Mouse (Mus musculus) CH12.LX (cell line): ENCODE data around the gene Scyl1. TPM values are rescaled to one million over a fixed set of nuclear protein-coding genes. Genes with fewer than 3 reads are reported as not detected.

ENCODE experiments used
- DNase-seq: peaks from one replicate; pipeline ENCODE4 v3.0.0-alpha.2; 2013; ENCODE audit errors: extremely low read depth
- H3K27ac ChIP-seq: 2 replicates; pipeline ENCODE4 v1.5.1; 2012; ENCODE audit warnings: low read depth, mild to moderate bottlenecking, control low read depth, moderate library complexity; ENCODE audit not compliant: insufficient read depth
- H3K27me3 ChIP-seq: replicated peaks from 2 replicates; pipeline ENCODE3; 2012; ENCODE audit warnings: inconsistent platforms
- H3K36me3 ChIP-seq, 2 experiments: replicated peaks in 1 of 2; 2 replicates each; pipeline versions ENCODE3 to v1.6.1; 2012; ENCODE audit warnings: inconsistent platforms in 1 of 2, low read length in 1 of 2, mild to moderate bottlenecking in 1 of 2, mixed read lengths in 1 of 2, moderate library complexity in 1 of 2; ENCODE audit not compliant: control insufficient read depth in 1 of 2, insufficient read depth in 1 of 2
- H3K4me1 ChIP-seq, 2 experiments: 2 replicates each; pipeline ENCODE4 v1.6.1; 2012; ENCODE audit warnings: inconsistent platforms in 1 of 2, moderate library complexity in 1 of 2; ENCODE audit not compliant: insufficient read depth in 2 of 2, control insufficient read depth in 1 of 2
- H3K4me2 ChIP-seq: 2 replicates; pipeline ENCODE4 v1.6.1; 2012; ENCODE audit warnings: low read depth, mild to moderate bottlenecking, control low read depth; ENCODE audit not compliant: poor library complexity, insufficient read depth, severe bottlenecking
- H3K4me3 ChIP-seq, 3 experiments: fragments of 150-350 bp in 1 of 3; sonication (generic) in 1 of 3; replicated peaks in 1 of 3; 2 replicates each; pipeline versions ENCODE3 to v1.5.1; 2011 to 2012; ENCODE audit warnings: low read depth in 2 of 3, low read length in 2 of 3, mild to moderate bottlenecking in 2 of 3, moderate library complexity in 2 of 3, control low read depth in 1 of 3, improper control_type of control experiment in 1 of 3, inconsistent platforms in 1 of 3, mixed read lengths in 1 of 3; ENCODE audit not compliant: poor library complexity in 1 of 3
- H3K79me2 ChIP-seq: replicated peaks from 2 replicates; pipeline ENCODE4 v1.6.1; 2012; ENCODE audit warnings: mild to moderate bottlenecking, moderate library complexity; ENCODE audit not compliant: control insufficient read depth, poor library complexity, insufficient read depth, severe bottlenecking; ENCODE audit errors: extremely low read depth
- H3K9ac ChIP-seq: 2 replicates; pipeline ENCODE4 v1.6.1; 2012; ENCODE audit warnings: low read depth, mild to moderate bottlenecking, control low read depth, moderate library complexity; ENCODE audit not compliant: insufficient read depth
- H3K9me3 ChIP-seq: replicated peaks from 2 replicates; pipeline ENCODE3; 2012; ENCODE audit warnings: low read length, inconsistent platforms, mixed read lengths
- BHLHE40 ChIP-seq: IDR thresholded peaks from 2 replicates; pipeline ENCODE4 v1.6.1; 2011; ENCODE audit warnings: mild to moderate bottlenecking, low read depth, low read length, improper control_type of control experiment
- CTCF ChIP-seq, 2 experiments: IDR thresholded peaks in 1 of 2; conservative IDR thresholded peaks in 1 of 2; 2 replicates each; pipeline ENCODE4 v1.5.1; 2011 to 2012; ENCODE audit warnings: low read depth in 2 of 2, low read length in 2 of 2, improper control_type of control experiment in 1 of 2, inconsistent platforms in 1 of 2, mild to moderate bottlenecking in 1 of 2, moderate library complexity in 1 of 2
- E2F4 ChIP-seq: IDR thresholded peaks from 2 replicates; pipeline ENCODE4 v1.6.1; 2011; ENCODE audit warnings: low read depth, low read length, improper control_type of control experiment; ENCODE audit not compliant: insufficient replicate concordance
- ELF1 ChIP-seq: IDR thresholded peaks from 2 replicates; pipeline ENCODE4 v1.6.1; 2014; ENCODE audit warnings: low read depth, mild to moderate bottlenecking, inconsistent platforms, low read length, improper control_type of control experiment
- EP300 ChIP-seq: IDR thresholded peaks from 2 replicates; pipeline ENCODE4 v1.6.1; 2011; ENCODE audit warnings: low read length, improper control_type of control experiment
- ETS1 ChIP-seq: conservative IDR thresholded peaks from 2 replicates; pipeline ENCODE4 v1.6.1; 2012; ENCODE audit warnings: low read depth, mild to moderate bottlenecking, inconsistent platforms, low read length, improper control_type of control experiment, moderate library complexity
- GABPA ChIP-seq: IDR thresholded peaks from 2 replicates; pipeline ENCODE4 v1.6.1; 2012; ENCODE audit warnings: low read depth, low read length, improper control_type of control experiment, inconsistent platforms; ENCODE audit not compliant: insufficient replicate concordance
- IRF4 ChIP-seq: IDR thresholded peaks from 2 replicates; pipeline ENCODE4 v1.6.1; 2014; ENCODE audit warnings: low read depth, mild to moderate bottlenecking, inconsistent platforms, low read length, improper control_type of control experiment
- JUN ChIP-seq: IDR thresholded peaks from 2 replicates; pipeline ENCODE4 v1.6.1; 2011; ENCODE audit warnings: low read depth, mild to moderate bottlenecking, low read length, improper control_type of control experiment, moderate library complexity; ENCODE audit not compliant: insufficient read depth
- JUND ChIP-seq: conservative IDR thresholded peaks from 2 replicates; pipeline ENCODE4 v1.6.1; 2011; ENCODE audit warnings: low read depth, low read length, improper control_type of control experiment
- KAT2A ChIP-seq: IDR thresholded peaks from 2 replicates; pipeline ENCODE4 v1.6.1; 2012; ENCODE audit warnings: low read length, improper control_type of control experiment, inconsistent platforms; ENCODE audit not compliant: insufficient replicate concordance
- MAX ChIP-seq: IDR thresholded peaks from 2 replicates; pipeline ENCODE4 v1.6.1; 2011; ENCODE audit warnings: low read length, improper control_type of control experiment
- MAZ ChIP-seq: IDR thresholded peaks from 2 replicates; pipeline ENCODE4 v1.6.1; 2012; ENCODE audit warnings: low read depth, mild to moderate bottlenecking, inconsistent platforms, low read length, improper control_type of control experiment, moderate library complexity
- MEF2A ChIP-seq: IDR thresholded peaks from 2 replicates; pipeline ENCODE4 v1.6.1; 2014; ENCODE audit warnings: low read depth, mild to moderate bottlenecking, inconsistent platforms, low read length, improper control_type of control experiment, borderline replicate concordance
- MXI1 ChIP-seq: IDR thresholded peaks from 2 replicates; pipeline ENCODE4 v1.6.1; 2011; ENCODE audit warnings: mild to moderate bottlenecking, low read depth, low read length, improper control_type of control experiment
- MYC ChIP-seq: IDR thresholded peaks from 2 replicates; pipeline ENCODE4 v1.6.1; 2011; ENCODE audit warnings: low read depth, mild to moderate bottlenecking, improper control_type of control experiment, low read length
- PAX5 ChIP-seq: IDR thresholded peaks from 2 replicates; pipeline ENCODE4 v1.6.1; 2012; ENCODE audit warnings: low read length, inconsistent platforms, mixed read lengths
- POLR2A ChIP-seq: IDR thresholded peaks from 2 replicates; pipeline ENCODE4 v1.6.1; 2011; ENCODE audit warnings: low read depth, mild to moderate bottlenecking, improper control_type of control experiment, low read length
- POLR2AphosphoS2 ChIP-seq: IDR thresholded peaks from 2 replicates; pipeline ENCODE4 v1.6.1; 2011; ENCODE audit warnings: low read depth, low read length, improper control_type of control experiment
- RAD21 ChIP-seq: IDR thresholded peaks from 2 replicates; pipeline ENCODE4 v1.6.1; 2011; ENCODE audit warnings: low read depth, mild to moderate bottlenecking, low read length, improper control_type of control experiment, moderate library complexity
- SIN3A ChIP-seq: IDR thresholded peaks from 2 replicates; pipeline ENCODE4 v1.6.1; 2012; ENCODE audit warnings: low read length, improper control_type of control experiment, inconsistent platforms
- SMC3 ChIP-seq: IDR thresholded peaks from 2 replicates; pipeline ENCODE4 v1.6.1; 2011; ENCODE audit warnings: low read depth, low read length, improper control_type of control experiment
- TCF12 ChIP-seq: IDR thresholded peaks from 2 replicates; pipeline ENCODE4 v1.6.1; 2014; ENCODE audit warnings: low read depth, mild to moderate bottlenecking, inconsistent platforms, low read length, improper control_type of control experiment
- UBTF ChIP-seq: IDR thresholded peaks from 2 replicates; pipeline ENCODE4 v1.6.1; 2012; ENCODE audit warnings: low read depth, mild to moderate bottlenecking, inconsistent platforms, low read length, improper control_type of control experiment, moderate library complexity
- USF1 ChIP-seq: IDR thresholded peaks from 2 replicates; pipeline ENCODE4 v1.6.1; 2014; ENCODE audit warnings: low read depth, mild to moderate bottlenecking, inconsistent platforms, low read length, improper control_type of control experiment
- USF2 ChIP-seq: conservative IDR thresholded peaks from 2 replicates; pipeline ENCODE4 v1.6.1; 2011; ENCODE audit warnings: low read depth, low read length, improper control_type of control experiment
- ZC3H11A ChIP-seq: IDR thresholded peaks from 2 replicates; pipeline ENCODE4 v1.6.1; 2012; ENCODE audit warnings: low read depth, mild to moderate bottlenecking, inconsistent platforms, low read length, improper control_type of control experiment
- ZKSCAN1 ChIP-seq: IDR thresholded peaks from 2 replicates; pipeline ENCODE4 v1.6.1; 2012; ENCODE audit warnings: low read depth, inconsistent platforms, low read length, improper control_type of control experiment, borderline replicate concordance
- ZMIZ1 ChIP-seq: IDR thresholded peaks from 2 replicates; pipeline ENCODE4 v1.6.1; 2012; ENCODE audit warnings: low read depth, mild to moderate bottlenecking, inconsistent platforms, low read length, improper control_type of control experiment
- dilution Hi-C: fragments of 300-500 bp; cut with MboI; formaldehyde crosslinking; loops from 2 replicates; pipeline ENCODE4 v1.14.3; 2020; ENCODE audit warnings: low sequenced_read_pairs; ENCODE audit not compliant: extremely low pct_unique_long_range_greater_than_20kb, extremely low pct_ligation_motif_present
- in situ Hi-C: fragments of 300-500 bp; cut with MboI; formaldehyde crosslinking; loops from 3 replicates; pipeline ENCODE4 v1.14.3; 2019; ENCODE audit warnings: low sequenced_read_pairs, low pct_ligation_motif_present, low pct_unique_long_range_greater_than_20kb, mixed read lengths
- polyA plus RNA-seq: library from polyadenylated mRNA; unstranded; fragments of >175 nt; gene quantifications from 2 replicates; pipeline ENCODE4 v1.2.1, GENCODE M21; 2012; ENCODE audit warnings: low read depth; ENCODE audit not compliant: insufficient read length
- total RNA-seq, 2 experiments: library from RNA; depleted of rRNA; stranded (reverse); fragments of 300-350 nt in 1 of 2; fragments of >200 nt in 1 of 2; gene quantifications; 2 replicates each; pipeline ENCODE4 v1.2.3; 2012 to 2014

Scyl1 gene
- total and polyA plus RNA-seq, 3 experiments = 35.1 to 56.1 (median 49.8) TPM

DNA sequence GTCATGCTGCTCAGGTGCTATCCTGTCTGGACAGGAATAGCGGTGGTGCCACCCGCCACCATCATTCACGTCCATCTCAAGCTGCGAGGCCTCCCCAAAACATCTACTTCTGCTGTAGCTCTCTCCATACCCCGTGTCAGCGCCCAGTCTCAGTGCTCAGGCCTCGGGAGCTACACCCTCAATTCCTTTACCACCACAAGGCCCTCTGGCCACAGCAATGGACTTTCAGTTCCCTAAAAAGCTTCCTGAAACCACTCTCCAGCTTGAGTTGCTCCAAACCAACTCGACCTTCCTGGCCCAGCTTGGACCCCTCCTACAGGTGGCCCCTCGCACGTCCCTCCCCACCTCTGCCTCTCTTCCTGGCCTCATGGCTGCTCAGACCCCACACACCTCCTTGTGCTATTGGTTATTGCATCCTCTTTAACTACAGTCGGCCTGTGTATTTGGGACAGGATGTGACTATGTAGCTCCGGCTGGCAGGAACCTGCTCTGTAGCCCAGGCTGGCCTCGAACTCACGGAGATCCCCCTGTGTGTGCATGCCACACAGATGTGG lies 59.2 kb downstream of the Scyl1 start (continued):
- no peak for TF ChIP-seq BHLHE40
- TF ChIP-seq MYC = 0 out of 2 replicates have a peak, but pooled peaks have one; percentile 20
- TF ChIP-seq ZKSCAN1 = no peak
- TF ChIP-seq MEF2A = peak; percentile 28; the same call in 1 of the 2 replicates
- TF ChIP-seq POLR2AphosphoS2 = no peak
- TF ChIP-seq ZMIZ1 = no peak
- no peak for TF ChIP-seq GABPA
- no peak for TF ChIP-seq POLR2A
- no peak for TF ChIP-seq USF2
- no peak for TF ChIP-seq ZC3H11A
- TF ChIP-seq UBTF = no peak
- TF ChIP-seq MAZ = 0 out of 2 replicates have a peak, but pooled peaks have one; percentile 31
- no peak for TF ChIP-seq JUN

DNA sequence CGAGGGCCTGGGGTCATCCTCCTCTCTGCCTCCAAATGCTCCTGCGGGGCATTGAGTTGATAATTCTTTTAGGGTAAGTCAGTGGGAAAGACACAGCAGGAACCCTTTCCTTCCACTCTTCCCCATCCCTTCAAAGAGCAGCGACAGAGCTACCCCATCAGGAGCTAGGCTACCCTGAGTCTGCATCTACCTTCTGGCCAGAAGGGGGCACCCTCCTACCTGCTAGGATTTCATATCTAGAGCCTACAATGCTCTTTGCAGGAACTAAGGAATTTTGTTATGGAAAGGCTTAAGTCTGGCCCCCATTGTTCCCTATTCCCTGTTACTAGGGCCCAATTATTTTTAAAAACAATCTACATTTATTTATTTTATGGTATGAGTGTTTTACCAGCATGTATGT lies 60.0 kb downstream of the Scyl1 start:
- in situ Hi-C loops (no loop called here), dilution Hi-C loops (no loop called here)
- Histone ChIP-seq H3K9ac (no peak overlapping the region), H3K79me2 (no peaks in the 10 kb centered on the region), H3K4me1 (peaks cover 21 to 46% of the 10 kb centered on the region in 2 experiments), H3K4me2 (no peak overlapping the region), H3K27ac (no peak overlapping the region)
- no peak for TF ChIP-seq MYC
- peak; percentile 54 to 84 for TF ChIP-seq CTCF (conservative IDR thresholded peaks at IDR 0.05 in 1 of 2, IDR thresholded peaks at IDR 0.05 in 1 of 2; ENCODE audit: low read depth in 2 of 2, low read length in 2 of 2)
- no peak for TF ChIP-seq JUND
- TF ChIP-seq RAD21 = peak; percentile 76
- no peak for TF ChIP-seq ELF1
- no peak for TF ChIP-seq MAZ
- no peak for TF ChIP-seq PAX5
- no peak for TF ChIP-seq JUN
- TF ChIP-seq BHLHE40 = no peak
- TF ChIP-seq IRF4 = no peak
- no peak for TF ChIP-seq SIN3A
- no peak for TF ChIP-seq ETS1
- no peak for TF ChIP-seq ZMIZ1
- peak; percentile 78 for TF ChIP-seq SMC3
- TF ChIP-seq MAX = no peak
- no peak for TF ChIP-seq E2F4
- no peak for TF ChIP-seq MXI1
- TF ChIP-seq KAT2A = no peak
- TF ChIP-seq EP300 = no peak
- no peak for TF ChIP-seq USF1
- TF ChIP-seq ZKSCAN1 = no peak
- no peak for TF ChIP-seq UBTF
- TF ChIP-seq TCF12 = no peak
- TF ChIP-seq, all 38 proteins: peak for 3
- Histone ChIP-seq H3K9me3 (no peaks in the 10 kb centered on the region), H3K36me3 (peaks cover 46 to 91% of the 10 kb centered on the region in 2 experiments), H3K27me3 (no peaks in the 10 kb centered on the region), H3K4me3 (no peak overlapping the region)
- no peak for DNase-seq
